Mouse (Mus musculus): ENCODE measurements around the gene Tmem179.

Gene Tmem179

DNA sequence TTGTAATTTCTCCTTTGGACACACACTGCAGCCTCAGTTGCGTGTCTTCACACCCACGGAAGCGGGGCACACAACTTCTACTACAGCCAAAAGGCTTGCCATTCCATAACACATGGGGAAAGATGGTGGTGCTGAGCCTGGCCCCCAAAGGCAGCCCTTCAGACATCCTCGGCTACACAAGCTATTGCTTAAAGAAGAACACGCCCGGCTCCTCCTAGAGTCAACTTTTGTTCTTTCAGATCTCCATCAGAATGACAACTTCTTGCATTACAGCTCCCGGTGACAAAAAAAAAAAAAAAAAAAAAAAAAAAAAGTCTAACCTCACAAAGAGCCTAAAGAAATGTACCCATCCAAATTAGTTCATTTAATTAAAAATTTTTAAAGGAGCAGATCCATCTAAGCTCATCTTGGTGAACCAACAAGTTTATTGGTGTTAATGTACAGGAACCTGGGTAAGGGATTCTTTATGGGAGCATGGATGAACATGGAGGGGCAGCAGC is 23.0 kb upstream of the Tmem179 start:
- DNase-seq (ENCODE audit: extremely low read depth, low read depth, low spot score): no peak

DNA sequence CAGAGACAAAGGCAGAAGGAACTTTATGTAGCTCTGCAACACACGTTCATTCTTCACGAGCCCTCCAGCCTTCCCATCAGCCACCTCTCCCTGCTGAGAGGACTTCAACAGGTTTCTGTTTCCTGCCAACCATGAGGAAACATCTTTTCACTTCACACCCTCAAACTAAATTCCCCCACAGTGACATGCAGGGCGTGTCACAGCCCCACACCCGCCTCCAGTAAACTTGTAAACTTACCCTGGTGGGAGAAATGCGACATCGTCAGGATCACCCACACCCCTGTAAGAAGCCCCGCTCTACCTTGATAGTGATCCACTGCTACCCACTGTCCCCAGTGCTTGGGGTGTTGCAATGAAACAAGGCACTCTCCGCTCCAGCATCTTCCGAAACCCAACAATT is 21.8 kb upstream of the Tmem179 start:
- DNase-seq (ENCODE audit: extremely low read depth, low read depth, low spot score): no peak

DNA sequence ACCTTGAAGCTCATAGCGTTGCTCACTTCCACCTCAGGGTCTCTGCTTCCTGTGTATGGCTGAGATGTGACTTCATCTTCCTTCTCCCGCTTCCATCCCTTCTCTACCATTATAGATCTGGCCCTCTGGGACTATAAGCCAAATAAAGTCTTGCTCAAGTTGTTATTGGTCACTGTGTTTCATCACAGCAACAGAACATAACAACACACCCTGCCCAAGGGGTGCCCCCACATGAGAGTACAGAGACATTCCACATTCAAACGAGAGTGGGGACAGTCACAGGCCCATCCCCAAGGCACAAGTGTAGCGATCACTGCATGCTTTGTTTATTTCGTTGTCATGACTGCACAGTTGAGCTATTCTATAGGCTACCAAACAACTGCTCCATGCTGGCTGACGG is 20.7 kb upstream of the Tmem179 start:
- no peak for DNase-seq (ENCODE audit: extremely low read depth, low read depth, low spot score)

GRCm38 (mm10) chr12:112533758-112534157 is 17.2 kb upstream of the Tmem179 start:
- DNase-seq (ENCODE audit: extremely low read depth, low read depth, low spot score): no peak

GRCm38 (mm10) chr12:112518105-112518504 is 1.6 kb upstream of the Tmem179 start:
- DNase-seq (ENCODE audit: extremely low read depth, low read depth, low spot score): peak; percentile 21

DNA sequence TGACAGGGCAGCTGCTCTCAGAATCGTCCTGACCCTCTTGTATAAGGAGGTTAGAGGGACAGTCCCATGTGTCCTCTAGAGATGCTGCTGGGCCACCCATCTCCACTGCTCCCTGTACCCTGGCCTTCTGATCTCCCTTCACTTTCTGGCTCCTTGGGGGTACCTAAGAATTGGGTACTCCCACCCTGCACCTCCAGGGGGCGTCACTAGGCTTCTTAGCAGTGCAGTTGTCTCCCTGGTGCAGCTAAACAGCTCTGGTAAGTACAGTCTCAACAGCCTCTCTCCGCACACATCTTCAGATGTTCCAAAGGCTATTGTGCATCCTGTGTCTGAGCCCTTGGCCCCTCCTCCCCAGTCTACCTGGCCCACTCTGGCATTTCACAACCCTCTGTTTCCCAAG is 1.6 kb downstream of the Tmem179 start:
- no peak for DNase-seq (ENCODE audit: extremely low read depth, low read depth, low spot score)

DNA sequence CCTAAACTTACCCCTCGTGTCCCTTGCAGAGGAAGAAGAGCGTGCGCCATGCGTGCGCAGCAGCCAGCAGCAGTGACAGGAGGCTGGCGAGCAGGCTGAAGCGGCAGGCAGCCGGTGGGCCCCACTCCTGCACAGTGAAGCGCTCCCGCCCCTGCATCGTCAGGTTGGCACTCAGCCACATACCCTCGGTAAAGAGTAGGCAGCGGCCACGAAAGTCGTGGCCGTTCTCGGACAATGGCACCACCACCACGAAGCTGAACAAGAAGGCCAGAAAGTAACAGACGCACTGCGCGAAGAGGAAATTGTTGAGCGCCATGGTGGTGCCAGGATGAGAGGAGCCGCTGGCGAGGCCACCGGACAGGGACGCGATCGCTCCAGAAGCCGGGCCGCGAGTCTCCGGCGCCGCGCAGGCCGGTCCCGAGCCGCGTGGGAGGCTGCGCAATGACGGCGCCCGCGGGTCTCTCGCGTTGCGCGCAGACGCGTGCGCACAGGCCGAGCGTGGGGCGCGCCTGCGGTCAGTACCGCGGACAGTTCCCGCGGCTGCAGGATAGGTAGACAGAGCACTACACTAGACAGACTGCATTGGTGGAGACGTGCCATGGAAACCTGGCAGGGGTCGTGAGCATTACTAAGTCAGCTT is 5.7 kb downstream of the Tmem179 start:
- DNase-seq (ENCODE audit: extremely low read depth, low read depth, low spot score): no peak

- DNase-seq (ENCODE audit: extremely low read depth, low read depth, low spot score): no peak
These were observed 6.2 kb downstream of the Tmem179 start for GRCm38 (mm10) chr12:112510365-112510732.

GRCm38 (mm10) chr12:112507984-112508383 is 8.6 kb downstream of the Tmem179 start:
- no peak for DNase-seq (ENCODE audit: extremely low read depth, low read depth, low spot score)

DNA sequence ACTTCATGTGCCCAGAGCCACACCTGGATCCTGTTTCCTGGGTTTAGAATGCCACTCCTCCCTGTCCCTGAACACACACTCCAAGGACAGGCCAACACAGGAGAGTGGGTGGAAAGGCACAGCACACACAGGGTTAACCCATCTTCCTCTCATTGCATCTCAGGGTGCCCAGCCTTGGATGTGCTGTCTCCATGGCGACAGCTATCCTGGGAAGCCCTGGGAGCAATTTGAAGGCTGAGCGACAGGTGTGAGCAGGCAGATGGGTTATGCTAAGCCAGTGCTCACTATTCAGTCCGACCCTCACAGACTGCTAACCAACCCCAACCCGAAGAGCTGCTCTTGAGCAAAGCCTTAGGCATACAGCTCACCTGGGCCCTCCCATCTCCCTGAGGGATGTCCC is 9.3 kb downstream of the Tmem179 start:
- DNase-seq (ENCODE audit: extremely low read depth, low read depth, low spot score): no peak

GRCm38 (mm10) chr12:112506267-112506666 is 10.3 kb downstream of the Tmem179 start:
- no peak for DNase-seq (ENCODE audit: extremely low read depth, low read depth, low spot score)

DNA sequence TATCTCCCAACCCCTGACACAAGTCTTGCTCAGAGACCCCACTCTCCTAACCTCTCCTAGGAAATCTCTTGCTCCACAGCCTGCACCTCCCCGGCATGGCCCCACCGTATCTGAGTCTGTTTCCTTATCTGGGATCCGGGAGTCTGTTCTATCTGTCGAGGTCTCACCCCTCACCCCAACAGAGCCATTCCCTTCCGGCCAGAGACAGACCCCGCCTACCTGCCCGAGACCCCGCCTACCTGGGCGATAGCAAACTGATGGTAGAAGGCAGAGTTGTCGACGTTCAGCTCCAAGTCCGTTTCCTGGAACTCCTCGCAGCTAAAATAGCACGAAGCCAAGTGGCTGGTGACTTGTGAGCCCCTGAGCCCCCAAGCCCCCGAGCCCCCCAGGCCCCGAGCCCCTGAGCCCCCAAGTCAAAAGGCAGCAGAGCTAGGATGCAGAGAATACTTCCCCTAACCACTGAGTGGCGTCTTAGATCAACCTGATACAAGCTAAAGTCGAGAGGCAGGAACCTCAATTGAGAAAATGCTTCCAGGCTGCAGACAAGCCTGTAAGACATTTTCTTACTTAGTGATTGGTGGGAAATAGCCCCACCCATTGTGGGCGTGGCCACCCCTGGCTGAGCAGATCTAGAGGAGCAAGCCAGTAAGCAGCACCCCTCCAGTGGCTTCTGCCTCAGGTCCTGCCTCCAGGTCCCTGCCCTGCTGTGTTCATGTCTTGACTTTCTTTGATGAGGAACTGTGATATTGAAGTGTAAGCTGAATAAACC is 13.4 kb downstream of the Tmem179 start:
- DNase-seq (ENCODE audit: extremely low read depth, low read depth, low spot score): no peak

DNA sequence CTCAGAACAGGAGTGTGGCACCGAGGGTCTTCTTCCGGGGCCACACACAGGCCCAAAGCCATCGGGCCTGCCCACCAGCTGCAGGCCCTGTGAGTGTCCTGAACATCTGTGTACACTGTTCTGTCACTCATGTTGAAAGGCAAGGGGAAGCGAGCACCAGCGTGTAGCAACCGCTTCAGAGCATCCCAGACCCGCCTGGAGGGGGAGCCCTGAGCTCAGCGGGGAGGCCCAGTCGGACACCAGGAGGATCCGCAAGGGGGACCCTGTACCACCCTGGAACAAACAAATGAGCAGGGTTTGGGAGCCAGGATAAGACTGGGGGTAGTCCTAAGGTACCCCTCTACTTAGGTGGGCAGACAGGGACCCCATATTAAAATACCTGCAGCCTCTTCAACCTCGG is 17.9 kb downstream of the Tmem179 start:
- no peak for DNase-seq (ENCODE audit: extremely low read depth, low read depth, low spot score)

DNA sequence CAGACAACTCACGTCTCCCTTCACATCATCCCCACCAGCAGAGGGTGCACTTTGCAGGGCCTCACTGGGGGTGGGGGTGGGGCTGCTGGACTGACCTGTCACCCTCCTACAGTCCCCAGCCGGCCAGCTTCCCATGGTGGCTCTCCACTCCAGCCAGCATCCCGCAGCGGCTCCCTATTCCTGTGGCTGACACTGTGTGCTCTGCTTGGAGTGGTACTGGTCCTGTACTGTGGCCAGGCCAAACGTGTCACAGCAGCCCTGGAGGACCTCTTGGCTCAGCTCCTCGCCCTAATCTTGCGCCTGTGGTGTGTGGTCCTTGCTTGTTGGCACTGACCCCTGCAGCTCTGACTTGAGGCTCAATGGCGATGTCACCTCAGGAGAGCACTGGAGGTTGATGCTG is 18.8 kb downstream of the Tmem179 start:
- DNase-seq (ENCODE audit: extremely low read depth, low read depth, low spot score): no peak

- no peak for DNase-seq (ENCODE audit: extremely low read depth, low read depth, low spot score)
These were observed 20.4 kb downstream of the Tmem179 start for GRCm38 (mm10) chr12:112496136-112496535.

DNA sequence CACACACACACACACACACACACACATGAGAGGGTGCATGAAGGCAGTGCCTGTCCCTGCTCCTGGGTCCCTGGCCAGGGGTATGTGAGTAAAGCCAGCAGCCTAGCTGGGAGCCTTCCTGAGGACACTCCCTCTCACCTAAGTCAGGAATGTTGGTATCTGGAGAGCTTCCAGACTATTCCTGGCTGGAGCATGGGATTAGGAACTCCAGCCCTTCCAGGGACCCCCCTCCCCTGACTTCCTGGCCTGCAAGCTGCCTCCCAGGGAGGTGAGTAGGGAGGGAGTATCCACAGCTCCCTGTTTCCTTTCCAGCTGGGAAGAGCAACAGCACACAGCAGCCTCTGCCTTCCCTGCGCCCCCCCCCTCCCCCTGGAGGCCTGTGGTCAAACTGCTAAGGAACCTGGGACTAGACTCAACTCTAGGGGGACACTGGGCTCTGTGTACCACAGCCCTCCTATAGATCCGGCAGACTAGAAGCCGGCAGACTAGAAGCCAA is 26.1 kb downstream of the Tmem179 start:
- DNase-seq (ENCODE audit: extremely low read depth, low read depth, low spot score): no peak

DNA sequence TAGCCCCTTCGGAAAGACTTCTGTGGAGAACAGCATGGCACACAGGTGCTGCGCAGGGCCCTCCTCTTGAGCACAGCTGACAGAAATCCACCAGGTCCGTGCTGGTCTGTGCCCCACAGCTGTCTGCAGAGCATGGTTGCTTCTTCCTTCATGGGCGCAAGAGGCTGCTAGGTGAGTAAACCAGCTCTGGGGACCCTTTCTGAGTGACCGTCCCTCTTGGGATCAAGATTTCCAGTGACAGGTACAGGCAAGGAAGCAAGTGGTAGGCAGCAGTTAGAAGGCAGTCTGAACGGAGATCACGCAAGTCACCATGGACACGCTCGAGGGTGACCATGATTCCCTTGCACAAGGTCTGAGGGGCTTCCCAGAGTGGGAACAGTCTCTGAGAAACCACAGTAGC is 27.0 kb downstream of the Tmem179 start:
- DNase-seq (ENCODE audit: extremely low read depth, low read depth, low spot score): no peak

DNA sequence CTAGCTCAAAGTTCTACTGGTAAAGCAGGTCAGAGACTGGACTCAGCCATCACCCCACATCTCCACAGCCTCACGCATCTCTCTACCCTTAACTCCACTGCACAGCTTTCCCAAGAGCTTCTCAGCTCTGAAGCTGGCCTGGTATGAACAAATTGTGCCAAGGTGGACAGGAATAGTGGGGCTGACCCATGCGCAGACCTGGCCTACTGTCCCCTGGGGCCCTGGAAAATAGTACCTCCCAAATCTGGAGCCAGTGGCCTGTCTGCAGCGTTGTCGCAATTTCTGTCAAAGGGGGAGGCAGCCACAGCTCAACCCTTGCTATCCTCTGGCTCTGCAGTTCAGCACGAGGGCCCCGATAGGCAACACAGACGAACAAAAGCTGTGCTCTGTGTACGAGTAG is 27.4 kb downstream of the Tmem179 start, which contains the start of gene A530016L24Rik:
Gene A530016L24Rik (plus strand): TSS at position 315 of the 400 bp plus-strand sequence.
- DNase-seq (ENCODE audit: extremely low read depth, low read depth, low spot score): no peak

DNA sequence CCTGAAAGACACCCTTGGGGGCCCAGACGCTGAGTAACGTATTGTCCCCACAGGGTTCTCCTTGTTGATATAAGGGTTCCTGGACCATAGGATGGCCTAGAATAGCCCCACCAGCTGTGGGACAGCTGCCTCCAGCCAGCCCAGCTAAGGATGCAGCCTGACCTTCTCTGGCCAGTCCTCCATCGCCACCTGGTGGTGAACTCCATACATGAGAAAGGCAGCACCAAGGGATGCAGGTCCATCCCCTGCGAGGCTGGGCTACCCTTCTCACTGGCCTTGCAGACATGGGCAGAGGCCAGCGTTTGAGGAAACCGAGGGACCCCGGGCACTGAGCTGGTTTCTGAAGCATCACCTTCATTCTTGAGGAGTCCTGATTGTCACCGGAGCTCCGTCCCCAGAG is 42.8 kb downstream of the Tmem179 start:
- DNase-seq (ENCODE audit: extremely low read depth, low read depth, low spot score): no peak

DNA sequence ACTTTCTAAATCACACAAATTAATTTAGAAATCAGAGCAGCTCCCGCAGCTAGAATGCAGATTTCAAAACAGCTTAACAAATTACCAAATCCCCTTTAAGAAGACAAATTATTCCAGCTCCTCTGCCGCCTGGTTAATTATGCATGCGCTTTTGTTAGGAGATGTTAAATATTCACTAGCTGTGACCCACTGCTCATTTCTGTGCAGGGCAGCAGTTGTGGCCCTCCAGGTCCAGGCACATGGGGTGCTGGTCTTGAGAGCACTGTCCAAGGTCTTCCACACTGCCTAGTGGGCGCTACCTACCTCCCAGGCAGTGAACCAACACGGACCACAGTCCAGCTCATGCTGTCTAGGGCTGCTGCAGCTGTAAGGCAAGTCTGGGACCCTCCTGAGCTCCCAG is 46.3 kb downstream of the Tmem179 start:
- no peak for DNase-seq (ENCODE audit: extremely low read depth, low read depth, low spot score)

- no peak for DNase-seq (ENCODE audit: extremely low read depth, low read depth, low spot score)
These were observed 47.2 kb downstream of the Tmem179 start for GRCm38 (mm10) chr12:112469393-112469792.

- DNase-seq (ENCODE audit: extremely low read depth, low read depth, low spot score): no peak
These were observed 49.2 kb downstream of the Tmem179 start for GRCm38 (mm10) chr12:112467387-112467786.
